Mouse (Mus musculus) right cerebral cortex, postnatal 36 days (tissue): ENCODE measurements around the gene Ppp1cc.
A peak's percentile ranks its signal among the peaks of the same experiment; 100 is the strongest.

Source experiments
- DNase-seq, 2 experiments: peaks; one replicate each; pipeline ENCODE4 v3.0.0; 2022; ENCODE audit warnings: low spot score in 2 of 2, mixed read lengths in 1 of 2

Gene Ppp1cc

DNA sequence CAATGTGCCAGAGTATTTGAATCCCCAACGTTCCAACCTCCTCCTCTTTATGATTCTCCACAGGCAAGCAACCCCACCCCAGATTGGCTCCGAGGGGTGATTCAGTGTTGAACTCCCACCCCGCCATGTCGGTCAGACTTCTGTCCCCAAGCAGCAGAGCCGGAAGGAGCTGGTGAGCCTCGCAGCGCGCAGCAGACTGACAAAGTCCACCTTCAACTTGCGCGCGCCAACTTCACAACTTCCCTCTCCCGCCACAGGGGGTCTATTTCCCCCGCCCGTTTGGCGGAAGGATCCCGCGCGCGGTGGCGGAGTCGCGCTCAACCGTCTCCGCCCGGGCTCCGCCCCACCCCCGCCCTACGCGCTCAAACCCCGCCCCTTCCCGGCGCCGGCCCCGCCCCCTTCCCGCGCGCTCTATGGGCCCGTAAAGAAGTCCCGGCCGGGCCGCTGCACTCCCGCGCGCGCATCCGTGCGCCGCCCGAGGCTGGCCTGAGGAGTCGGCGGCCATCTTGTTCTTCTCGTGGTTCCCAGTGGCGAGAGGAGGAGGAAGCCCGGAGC, at the start of gene Ppp1cc:
Ppp1cc (plus strand) TSS at position 452 of the 555 bp plus-strand sequence.
- DNase-seq, result peak; percentile 85 to 87

DNA sequence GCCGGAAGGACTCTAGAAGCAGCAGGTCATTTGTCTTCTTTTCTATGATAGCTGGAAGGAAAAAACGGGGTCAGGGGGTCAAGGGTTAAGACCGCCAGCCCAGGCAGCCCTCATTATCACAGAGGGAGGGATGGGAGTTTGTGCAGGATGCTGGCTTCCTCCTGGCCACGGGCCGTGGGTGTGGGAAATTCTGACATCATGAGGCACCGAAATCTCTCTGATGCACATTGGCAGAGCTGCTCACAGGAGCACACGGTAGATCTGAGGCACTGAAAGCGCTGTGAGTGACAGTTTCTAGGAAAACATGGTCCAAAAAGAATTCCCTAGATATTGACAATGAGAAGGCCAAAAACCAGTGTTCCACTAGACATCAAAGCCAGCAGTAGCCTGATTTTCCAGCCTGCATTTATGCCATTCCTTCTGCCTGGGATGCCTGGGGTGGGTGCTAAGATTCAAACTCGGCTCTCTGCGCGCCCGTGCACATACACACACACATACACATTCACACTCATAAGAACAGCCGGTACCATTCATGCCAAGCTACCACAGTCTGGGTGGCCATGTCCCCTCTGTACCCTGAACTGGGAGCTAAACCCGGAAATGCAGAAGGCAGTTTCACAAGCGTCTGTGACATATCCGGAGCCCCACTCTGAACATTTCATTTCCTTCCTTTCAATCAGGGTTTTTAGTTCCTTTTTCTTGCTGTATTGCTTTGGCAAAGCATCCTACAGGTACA, 48.6 kb upstream of the Ppp1cc start:
- DNase-seq, result no peak

DNA sequence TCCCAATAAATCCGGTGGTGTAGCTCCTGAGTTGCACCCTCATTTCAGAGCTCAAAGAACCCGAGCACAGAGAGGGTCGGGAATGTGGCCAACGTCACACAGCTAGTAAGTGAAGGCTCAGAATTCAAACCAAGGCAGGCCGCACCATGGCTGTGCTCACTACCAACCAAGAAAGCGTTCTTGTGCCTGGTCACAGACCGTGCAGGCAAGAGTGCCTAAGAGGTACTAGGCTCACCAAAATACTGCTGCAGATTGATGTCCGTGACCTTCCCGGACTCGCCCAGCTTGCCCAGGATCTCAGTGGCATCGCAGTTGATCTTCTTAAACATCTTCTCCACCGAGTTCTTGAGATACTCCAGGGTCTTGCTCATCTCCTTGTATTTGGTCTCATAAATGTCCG, 47.5 kb upstream of the Ppp1cc start:
- no peak for DNase-seq

DNA sequence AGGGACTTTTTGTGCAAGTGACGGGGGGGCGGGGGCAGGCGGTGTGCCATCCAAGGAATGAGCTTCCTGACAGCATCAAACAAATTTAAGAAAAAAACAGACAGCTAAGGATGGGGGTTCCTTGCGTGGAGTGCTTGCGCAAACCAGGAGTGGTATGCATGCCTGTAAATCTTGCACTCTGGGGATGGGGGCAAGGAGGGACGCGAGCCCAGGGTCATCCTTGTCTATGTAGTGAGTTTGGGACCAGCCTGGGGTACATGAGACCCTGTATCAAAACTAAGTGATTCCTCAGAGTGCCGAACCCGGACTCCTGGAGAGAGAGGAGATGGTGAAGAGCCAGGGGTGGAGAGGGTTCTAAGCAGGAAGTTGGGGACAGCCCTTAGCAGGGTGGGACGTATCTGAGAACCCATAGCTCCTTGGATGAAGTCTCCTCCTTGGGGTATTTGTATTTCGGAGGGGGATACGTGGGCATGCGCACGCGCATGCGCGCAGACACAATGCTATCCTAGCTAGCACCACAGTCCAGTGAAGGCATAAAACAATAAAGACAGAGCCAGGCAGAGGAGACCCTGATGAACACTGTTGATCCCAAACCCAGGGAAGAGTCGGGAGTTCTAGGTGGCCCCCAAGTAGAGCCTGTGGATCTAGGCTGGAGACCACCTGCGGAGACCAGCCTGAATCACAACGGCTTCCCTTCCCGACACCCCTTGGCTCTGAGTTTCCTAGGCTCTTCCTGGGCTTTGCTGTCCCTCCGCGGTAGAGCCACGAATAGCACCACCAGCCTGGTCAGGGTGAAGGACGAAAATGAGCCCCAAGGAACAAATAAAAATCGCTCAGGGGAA, 46.8 kb upstream of the Ppp1cc start:
- no peak for DNase-seq

DNA sequence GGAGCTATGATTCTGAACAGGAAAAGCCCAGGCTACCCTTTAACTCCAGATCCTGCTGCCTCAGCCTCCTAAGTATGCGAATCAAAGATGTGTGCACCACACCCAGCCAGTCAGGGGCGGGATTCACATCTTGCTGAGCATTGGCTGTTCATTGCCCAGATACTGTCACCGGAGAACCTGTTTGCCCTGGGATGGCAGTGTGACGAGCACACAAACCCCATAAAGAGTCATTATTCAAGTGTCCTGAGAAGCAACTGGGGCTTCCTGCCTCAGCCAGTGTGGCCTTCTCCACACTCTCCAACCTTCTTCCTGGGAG, 46.2 kb upstream of the Ppp1cc start:
- no peak for DNase-seq

DNA sequence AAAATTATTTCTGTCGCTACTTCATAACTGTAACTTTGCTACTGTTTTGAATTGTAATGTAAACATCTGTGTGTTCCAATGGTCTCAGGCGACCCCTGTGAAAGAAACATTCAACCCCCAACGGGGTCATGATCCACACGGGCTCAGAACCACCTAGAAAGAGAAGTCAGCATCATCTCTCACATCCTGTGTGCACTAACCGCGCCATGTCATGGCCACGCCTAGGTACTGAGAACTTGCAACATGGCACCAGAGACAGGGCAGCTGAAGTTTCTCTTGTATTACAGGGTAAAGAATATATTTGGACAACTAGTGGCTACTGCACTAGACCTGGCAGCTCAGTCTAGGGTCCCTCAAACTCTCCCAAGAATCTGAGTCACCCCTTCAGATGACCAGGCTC, 44.6 kb upstream of the Ppp1cc start:
- DNase-seq, result no peak

DNA sequence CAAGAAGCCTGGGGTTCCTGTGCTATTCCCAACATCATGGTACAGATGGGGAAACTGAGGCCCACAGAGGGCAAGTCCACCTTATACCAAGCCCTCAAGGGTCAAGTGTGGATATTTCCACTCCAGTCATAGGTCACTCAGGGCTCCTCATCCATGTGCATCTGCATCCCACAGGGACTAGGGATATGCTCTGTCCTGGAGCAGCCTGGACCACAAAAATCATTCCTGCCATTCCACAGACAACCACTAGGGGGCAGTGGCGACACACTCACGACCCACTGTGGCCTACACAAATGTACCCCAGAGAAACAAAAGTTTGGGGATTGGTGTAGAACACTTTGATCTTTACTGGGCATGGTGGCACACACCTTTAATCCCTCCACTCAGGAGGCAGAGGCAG, 43.9 kb upstream of the Ppp1cc start:
- peak in 1 of 2 experiments; percentile 31 for DNase-seq

DNA sequence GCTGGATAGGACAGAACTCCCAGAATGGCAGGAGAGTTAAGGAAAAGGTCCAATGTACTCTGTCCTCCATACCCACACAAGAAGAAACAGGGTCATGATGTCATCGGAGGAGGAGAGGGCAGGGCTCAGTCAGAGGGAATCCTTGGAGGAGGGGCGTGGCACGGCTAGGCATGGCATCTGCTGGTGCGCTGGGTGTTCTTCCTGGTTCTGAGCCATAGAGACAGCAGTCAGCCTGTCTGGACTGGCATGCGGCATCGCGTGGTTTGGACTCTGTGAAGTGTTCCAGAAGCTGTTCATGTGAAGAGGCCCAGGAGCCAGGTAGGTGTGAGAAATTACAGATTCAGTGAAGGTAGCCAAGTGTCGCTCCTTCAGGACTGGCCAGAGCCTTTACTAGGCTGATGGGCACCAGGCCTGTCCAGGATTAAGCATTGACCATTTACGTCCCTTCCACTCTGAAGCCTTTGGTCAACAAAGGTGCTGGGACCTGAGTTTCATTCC, 42.8 kb upstream of the Ppp1cc start:
- no peak for DNase-seq

DNA sequence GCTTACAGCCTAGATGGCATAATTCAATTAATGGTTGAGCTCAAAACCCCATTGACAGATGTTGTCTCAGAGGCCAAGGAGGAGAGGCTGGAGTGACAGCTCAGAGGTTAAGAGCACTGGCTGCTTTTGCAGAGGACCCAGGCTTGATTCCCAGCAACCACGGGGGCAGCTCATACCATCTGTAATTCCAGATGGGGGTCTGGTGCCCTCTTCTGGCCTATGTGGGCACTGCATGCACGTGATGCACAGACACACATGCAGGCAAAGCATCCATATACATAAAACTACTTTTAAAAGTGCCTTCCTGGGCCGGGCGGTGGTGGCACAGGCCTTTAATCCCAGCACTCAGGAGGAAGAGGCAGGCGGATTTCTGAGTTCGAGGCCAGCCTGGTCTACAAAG, 41.8 kb upstream of the Ppp1cc start:
- DNase-seq, result no peak

DNA sequence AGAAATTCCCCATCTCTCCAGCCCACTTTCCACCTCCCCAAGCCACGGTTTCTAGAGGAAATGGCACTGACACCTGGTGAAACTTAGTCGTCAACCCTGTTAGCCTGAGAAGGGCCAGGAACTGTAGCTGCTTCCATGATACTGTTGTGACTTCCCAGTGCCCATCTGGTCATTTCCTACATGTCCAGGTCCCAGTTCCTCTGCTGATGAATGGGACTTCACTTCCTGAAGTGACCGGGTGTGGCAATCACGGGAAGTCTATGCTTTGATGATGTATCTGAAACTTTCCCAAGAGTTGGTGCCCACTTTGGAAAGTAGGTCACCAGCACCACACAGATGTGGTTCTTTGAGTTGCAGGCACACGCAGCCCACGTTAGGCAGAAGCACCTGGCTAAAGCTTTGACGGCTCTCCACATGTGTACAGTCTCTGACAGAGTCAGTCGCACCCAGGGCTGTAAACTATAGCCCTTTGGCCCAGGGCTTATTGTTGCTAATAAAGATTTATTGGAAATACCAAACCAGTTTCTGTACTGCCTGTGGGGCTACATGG, 32.8 kb upstream of the Ppp1cc start:
- DNase-seq, result no peak

DNA sequence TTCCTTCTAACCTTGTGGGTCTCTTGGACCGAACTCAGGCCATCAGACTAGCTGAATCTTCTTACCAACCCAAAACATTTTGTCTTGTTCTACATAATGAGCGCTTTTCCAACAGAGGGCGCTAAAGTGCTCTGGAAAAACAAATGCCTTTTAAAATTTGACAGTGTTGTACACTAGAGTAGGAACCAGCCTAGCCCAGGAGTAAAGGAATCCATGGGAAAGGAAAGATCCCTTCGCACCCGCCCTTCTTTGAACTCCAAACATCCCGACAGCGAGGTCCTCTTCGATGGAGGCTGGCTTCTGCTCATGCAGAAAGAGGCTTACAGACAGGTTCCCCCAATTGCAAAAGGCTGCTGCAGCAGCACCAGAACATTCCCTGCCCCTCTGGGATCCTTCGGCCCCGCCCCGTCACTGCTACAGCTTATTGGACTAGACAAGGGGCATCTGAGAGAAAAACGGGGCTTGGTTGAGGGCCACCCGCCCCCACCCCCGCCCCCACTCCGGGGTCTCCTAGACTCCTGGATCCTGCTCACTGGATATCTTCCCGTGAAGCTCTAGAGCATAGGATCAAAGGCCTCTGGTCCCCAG, 28.9 kb upstream of the Ppp1cc start:
- peak; percentile 43 to 58 for DNase-seq

DNA sequence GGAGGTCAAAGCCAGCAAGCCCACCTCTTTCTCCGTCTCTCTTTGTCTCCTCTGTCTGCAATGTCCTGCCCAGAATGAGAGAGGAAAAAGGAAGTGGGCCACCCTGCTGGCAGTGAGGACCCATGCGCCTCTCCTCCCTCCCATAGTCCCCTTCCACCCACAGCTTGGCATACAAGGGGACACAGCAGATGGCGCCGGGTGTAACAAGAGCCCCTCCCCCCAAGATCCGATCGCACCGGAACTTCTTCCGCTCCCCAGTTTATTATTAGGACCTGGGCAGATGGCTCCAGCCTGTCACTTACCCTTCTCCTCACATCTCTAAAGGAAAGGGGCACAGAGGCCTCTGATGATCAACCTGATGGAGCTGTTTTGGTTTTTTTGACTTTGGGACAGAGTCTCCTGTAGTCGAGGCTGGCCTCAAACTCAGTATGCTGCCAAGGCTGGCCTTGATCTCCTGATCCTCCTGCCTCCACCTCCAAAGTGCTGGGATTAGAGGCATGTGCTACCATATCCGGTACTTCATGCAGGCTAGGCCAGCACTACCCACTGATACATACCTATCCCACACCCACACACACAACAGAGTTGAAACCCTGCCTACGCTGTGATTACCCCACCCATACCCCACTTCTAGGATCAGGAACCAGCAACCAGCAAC, 27.6 kb upstream of the Ppp1cc start:
- no peak for DNase-seq

DNA sequence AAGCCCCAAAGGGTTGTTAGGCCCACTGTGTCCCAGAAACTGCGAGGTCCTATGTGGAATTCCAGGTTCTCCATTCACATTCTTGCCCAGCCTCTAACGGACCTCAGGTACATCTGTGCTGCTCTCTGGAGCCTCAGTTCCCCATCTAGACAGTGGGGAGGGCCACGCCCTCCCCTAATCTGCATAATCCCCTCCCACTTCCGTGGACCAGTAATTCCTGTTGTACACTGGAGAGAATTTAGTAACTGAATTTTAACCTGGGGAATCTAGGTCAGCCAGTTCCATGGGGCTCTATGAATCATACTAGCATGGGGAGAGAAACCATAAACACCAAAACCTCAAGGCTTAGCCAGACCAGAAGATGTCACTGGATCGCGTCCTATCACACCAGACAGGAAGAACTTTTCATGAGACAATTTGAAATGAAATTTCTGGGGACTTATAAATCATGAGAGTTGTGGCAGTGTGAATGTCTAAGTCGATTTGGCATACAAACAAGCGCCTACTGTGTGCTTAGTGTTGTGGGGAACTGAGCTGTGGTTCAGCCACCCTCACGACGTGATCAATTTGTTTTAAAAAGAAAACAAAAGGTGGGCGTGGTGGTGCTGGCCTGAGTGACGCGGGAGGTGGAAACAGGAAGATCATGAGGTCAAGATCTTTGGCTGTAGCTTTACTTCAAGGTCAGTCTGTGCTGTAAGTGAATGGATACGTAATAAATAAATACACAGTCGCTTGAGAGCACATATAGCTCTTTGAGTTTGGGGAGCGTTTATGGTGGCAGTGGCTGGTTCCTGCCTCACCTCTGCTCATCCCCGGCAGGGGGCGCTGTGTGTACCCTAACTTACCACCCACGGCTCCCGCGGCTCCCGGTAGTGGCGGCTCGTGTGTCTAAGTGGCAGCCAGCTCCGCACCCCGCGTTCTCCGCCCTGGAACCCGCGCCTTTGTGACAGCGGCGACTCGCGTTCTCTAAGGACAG, 26.7 kb upstream of the Ppp1cc start:
- DNase-seq, result peak; percentile 79 to 81

DNA sequence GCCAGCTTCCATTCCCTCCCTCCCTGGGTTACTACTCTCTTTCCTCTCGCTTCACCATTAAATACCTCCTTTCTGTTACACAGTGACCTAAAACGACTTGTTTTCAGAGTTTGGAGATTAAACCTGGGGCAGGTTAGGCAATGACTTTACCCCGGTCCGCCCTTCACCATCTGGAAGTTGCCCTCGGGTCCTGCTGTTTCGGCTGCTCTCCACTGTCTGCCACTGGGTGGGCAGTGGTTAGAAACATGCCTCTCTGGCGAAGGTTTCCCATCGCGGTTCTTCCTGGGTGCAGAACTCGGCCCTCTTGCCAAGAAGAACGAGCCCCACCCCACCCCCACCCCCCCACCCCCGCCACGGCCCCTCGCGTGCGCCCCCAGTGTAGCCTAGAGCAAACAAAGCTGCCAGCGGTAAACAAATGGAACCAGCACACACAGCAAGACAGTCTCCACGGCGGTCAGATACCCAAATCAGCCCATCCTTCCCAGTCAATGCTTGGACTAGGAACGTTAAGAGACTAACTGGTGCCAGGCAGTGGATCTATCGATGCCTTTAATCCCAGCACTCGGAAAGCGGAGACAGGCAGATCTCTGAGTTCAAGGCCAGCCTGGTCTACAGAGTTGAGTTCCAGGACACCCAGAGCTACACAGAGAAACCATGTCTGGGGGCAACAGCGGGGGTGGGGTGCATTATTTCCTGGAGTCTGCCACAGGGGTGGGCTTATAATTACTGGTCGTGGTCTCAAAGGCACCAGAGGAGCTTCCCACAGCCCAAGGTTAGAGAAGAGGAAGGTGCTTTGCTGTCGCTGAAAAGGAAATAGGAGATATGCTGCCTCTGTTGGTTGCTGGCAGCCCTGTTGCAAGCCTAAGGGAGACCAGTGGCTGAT, 25.7 kb upstream of the Ppp1cc start:
- no peak for DNase-seq

DNA sequence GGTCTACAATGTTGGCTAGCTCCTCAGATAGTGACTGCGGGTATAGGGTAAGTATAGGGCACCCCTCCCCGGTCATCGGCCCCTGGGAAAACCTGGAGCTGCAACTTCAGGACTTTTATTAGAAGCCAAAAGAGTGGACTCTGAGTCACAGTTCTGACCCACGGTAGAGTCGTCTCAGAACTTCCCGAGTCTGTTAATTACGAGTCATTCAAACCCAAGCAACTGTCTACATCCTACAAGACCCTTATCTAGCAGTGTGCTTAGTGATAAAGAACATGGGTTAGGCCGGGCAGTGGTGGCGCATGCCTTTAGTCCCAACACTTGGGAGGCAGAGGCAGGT, 25.1 kb upstream of the Ppp1cc start:
- DNase-seq, result no peak

DNA sequence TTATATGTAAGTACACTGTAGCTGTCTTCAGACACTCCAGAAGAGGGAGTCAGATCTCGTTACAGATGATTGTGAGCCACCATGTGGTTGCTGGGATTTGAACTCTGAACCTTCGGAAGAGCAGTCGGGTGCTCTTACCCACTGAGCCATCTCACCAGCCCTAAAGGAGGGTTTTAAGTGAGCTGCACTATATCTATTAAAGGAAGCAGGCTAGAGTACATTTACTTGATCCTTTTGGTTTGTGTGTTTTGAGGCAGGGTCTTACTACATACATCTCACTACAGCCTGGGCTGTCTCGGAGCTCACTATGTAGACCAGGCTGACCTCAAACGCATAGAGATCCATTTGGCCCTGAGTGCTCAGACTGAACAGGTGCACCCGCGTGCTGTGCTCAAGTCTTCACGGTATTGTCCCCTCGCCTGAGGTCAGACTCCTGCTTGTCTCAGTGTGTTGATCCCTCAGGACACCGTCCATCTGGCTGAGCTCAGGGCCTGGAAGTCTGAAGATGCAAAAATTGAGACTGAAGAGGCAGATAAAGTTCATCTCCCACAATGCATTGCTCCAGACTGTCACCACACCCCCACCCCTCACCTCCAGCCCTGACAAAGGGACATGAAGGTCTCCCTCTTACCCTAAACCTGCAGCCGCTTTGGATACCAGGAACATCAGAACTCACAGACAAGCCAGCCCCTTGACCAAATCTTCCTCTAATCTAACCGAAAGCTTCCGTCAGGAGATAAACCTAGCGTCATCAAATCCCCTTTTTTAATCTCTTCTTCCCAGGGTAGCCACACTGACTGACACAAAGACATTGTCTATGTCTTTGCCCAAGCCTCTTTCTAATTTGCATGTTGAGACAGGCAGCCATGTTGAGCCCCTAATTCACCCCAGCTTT, 23.4 kb upstream of the Ppp1cc start:
- no peak for DNase-seq

DNA sequence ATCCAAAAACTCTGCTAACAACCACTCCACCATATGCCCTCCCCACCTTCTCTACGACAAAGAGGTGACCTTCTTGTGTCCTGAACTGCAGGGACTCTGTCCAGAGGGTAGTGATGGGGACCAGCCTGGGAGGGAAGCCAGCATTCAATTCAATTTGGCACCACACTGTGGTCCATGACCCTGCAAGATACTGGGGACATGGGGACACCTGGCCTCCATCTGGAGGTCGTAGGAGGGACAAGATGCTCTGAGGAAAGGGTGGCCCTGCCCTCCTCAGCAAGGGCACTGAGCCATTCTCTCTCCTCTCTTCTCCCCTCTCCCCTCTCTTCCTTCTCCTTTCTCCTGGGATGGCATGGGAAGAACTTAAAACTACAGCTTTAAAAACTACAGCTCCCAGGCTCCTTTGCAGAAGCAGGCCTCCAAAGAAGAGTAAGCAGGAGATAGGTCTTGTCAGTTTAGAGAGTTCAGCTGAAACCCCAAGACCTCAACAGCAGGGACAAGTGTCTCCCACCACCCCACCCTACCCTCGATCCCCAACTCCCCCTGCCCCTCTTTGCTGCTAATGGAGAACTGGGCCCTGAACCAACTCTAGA, 22.7 kb upstream of the Ppp1cc start:
- DNase-seq, result no peak
